Mouse (Mus musculus): ENCODE results near the gene Polr2e. TPM values are rescaled to one million over a fixed set of nuclear protein-coding genes. Genes with fewer than 3 reads are reported as not detected.
A peak's percentile ranks its signal among the peaks of the same experiment; 100 is the strongest.

Polr2e gene
- polyA plus RNA-seq, 1 experiment from 2014 or later: 219 TPM

GRCm38 (mm10) chr10:80053831-80054815 lies 14.5 kb upstream of the Polr2e start:
- peaks cover 29% of the 10 kb centered on the region for H3K36me3 ChIP-seq (ENCODE audit: control insufficient read depth, insufficient read depth, low read length)
- H3K4me3 ChIP-seq (ENCODE audit: low read depth, low read length): peak overlapping the region; percentile 72
- whole genome bisulfite sequencing: 1% methylated on average over 77 of the region's 77 CpGs
- peak overlapping the region; percentile 92 for H3K27ac ChIP-seq (ENCODE audit: low read depth, low read length)
- H3K27me3 ChIP-seq (replicated peaks; ENCODE audit: control insufficient read depth, insufficient read depth, low read length): no peaks in the 10 kb centered on the region
- peaks cover 9% of the 10 kb centered on the region for H3K4me1 ChIP-seq (ENCODE audit: control insufficient read depth, insufficient read depth, low read length)
- H3K9me3 ChIP-seq (replicated peaks; ENCODE audit: control insufficient read depth, low read length): no peaks in the 10 kb centered on the region
- H3K4me2 ChIP-seq (ENCODE audit: low read length): peak overlapping the region; percentile 72
- ATAC-seq (peak; percentile 38), DNase-seq (ENCODE audit: low spot score) (peak; percentile 66)
- H3K9ac ChIP-seq (ENCODE audit: low read length): peak overlapping the region; percentile 90

DNA sequence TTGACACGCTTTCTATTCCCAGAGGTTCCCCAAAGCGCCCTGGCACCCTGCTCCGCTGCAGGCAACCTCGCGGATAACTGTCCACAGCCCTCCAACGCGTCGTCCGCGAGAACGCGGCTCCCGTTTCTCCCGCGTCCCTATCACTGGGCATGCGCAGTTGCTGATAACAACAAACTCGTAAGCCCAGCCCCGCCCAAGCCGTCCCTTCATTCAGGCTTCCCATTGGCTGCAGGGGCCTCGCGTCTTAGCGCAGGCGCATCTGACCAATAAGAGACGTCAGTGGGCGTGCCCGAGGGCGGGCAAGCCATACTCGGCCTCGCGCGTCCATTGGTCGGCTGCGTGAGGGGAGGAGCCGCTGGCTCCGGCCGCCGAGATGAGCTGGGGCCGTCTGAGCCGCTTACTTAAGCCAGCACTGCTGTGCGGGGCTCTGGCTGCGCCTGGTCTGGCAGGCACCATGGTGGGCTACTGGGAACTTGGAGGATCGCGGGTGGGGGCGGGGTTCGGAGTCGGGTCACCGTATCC lies 13.7 kb upstream of the Polr2e start:
- H3K9me3 ChIP-seq (replicated peaks; ENCODE audit: control insufficient read depth, low read length): no peaks in the 10 kb centered on the region
- H3K36me3 ChIP-seq (ENCODE audit: control insufficient read depth, insufficient read depth, low read length): peaks cover 29% of the 10 kb centered on the region
- ATAC-seq: peak; percentile 98
- peak overlapping the region; percentile 92 for H3K27ac ChIP-seq (ENCODE audit: low read depth, low read length)
- peak overlapping the region; percentile 72 for H3K4me3 ChIP-seq (ENCODE audit: low read depth, low read length)
- peaks cover 14% of the 10 kb centered on the region for H3K4me1 ChIP-seq (ENCODE audit: control insufficient read depth, insufficient read depth, low read length)
- DNase-seq (ENCODE audit: low spot score): peak; percentile 100
- peak overlapping the region; percentile 72 for H3K4me2 ChIP-seq (ENCODE audit: low read length)
- WGBS: under 1% methylated on average over 47 of the region's 47 CpGs
- H3K27me3 ChIP-seq (replicated peaks; ENCODE audit: control insufficient read depth, insufficient read depth, low read length): no peaks in the 10 kb centered on the region
- peak overlapping the region; percentile 90 for H3K9ac ChIP-seq (ENCODE audit: low read length)

GRCm38 (mm10) chr10:80052374-80052764 lies 12.8 kb upstream of the Polr2e start:
- H3K27ac ChIP-seq (ENCODE audit: low read depth, low read length): no peak overlapping the region
- DNase-seq (ENCODE audit: low spot score) (no peak), ATAC-seq (no peak)
- peaks cover 18% of the 10 kb centered on the region for H3K4me1 ChIP-seq (ENCODE audit: control insufficient read depth, insufficient read depth, low read length)
- H3K9me3 ChIP-seq (replicated peaks; ENCODE audit: control insufficient read depth, low read length): no peaks in the 10 kb centered on the region
- no peak overlapping the region for H3K9ac ChIP-seq (ENCODE audit: low read length)
- no peaks in the 10 kb centered on the region for H3K27me3 ChIP-seq (replicated peaks; ENCODE audit: control insufficient read depth, insufficient read depth, low read length)
- H3K4me2 ChIP-seq (ENCODE audit: low read length): no peak overlapping the region
- H3K36me3 ChIP-seq (ENCODE audit: control insufficient read depth, insufficient read depth, low read length): peaks cover 19% of the 10 kb centered on the region
- H3K4me3 ChIP-seq (ENCODE audit: low read depth, low read length): no peak overlapping the region
- WGBS: 86% methylated on average over 5 of the region's 5 CpGs

GRCm38 (mm10) chr10:80051618-80052373 lies 12.2 kb upstream of the Polr2e start:
- WGBS: 28% methylated on average over 14 of the region's 14 CpGs
- Histone ChIP-seq H3K4me2 (ENCODE audit: low read length) (no peak overlapping the region), H3K4me1 (ENCODE audit: control insufficient read depth, insufficient read depth, low read length) (peaks cover 18% of the 10 kb centered on the region)

DNA sequence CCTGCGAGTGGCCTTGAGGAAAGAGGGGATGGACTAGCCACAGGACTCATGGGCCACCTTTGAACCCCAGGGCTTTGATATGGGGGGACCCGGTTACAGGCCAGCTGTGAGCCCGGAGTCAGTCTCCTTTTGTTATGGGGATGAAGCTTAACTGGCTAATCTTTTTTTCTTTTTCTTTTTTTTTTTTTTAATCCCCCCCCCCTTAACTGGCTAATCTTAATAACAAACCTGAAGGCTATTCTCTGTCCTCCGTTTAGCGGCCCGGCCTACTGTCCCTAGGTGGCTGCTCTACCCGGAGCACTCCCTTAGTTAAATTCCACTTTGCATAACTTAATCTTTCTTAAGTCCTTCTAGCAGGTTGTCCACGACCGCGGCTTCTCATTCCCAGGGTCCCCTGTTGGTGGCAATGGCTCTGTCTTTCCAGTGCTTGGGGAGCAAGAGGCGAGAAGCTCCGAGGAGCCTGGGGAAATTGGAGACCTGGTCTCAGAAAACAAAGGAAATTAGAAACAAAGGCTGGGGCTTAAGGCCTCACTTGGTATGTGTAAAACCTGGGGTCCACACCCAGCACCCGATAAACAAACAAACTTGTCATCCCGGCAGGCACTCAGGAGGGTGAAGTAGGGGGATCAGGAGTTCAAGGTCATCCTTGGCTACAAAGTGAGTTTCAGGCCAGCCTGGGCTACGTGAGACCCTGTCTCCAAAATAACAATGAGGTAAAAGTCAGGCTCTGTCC lies 11.5 kb upstream of the Polr2e start:
- H3K4me1 ChIP-seq (ENCODE audit: control insufficient read depth, insufficient read depth, low read length): peaks cover 18% of the 10 kb centered on the region
- H3K4me2 ChIP-seq (ENCODE audit: low read length): no peak overlapping the region
- 16% methylated on average over 15 of the region's 15 CpGs for WGBS
- no peaks in the 10 kb centered on the region for H3K27me3 ChIP-seq (replicated peaks; ENCODE audit: control insufficient read depth, insufficient read depth, low read length)
- H3K4me3 ChIP-seq (ENCODE audit: low read depth, low read length): no peak overlapping the region
- H3K9ac ChIP-seq (ENCODE audit: low read length): no peak overlapping the region
- no peak for DNase-seq (ENCODE audit: low spot score)
- no peak for ATAC-seq
- no peaks in the 10 kb centered on the region for H3K9me3 ChIP-seq (replicated peaks; ENCODE audit: control insufficient read depth, low read length)
- 0 out of 2 replicates have a peak overlapping the region, but pooled peaks have one; percentile 27 for H3K27ac ChIP-seq (ENCODE audit: low read depth, low read length)
- H3K36me3 ChIP-seq (ENCODE audit: control insufficient read depth, insufficient read depth, low read length): peaks cover 6% of the 10 kb centered on the region; the same call in 1 of the 2 replicates

More at GRCm38 (mm10) chr10:80051618-80052373, 12.2 kb upstream of the Polr2e start:
- Histone ChIP-seq H3K4me3 (ENCODE audit: low read depth, low read length) (no peak overlapping the region), H3K9me3 (replicated peaks; ENCODE audit: control insufficient read depth, low read length) (no peaks in the 10 kb centered on the region), H3K27me3 (replicated peaks; ENCODE audit: control insufficient read depth, insufficient read depth, low read length) (no peaks in the 10 kb centered on the region), H3K27ac (ENCODE audit: low read depth, low read length) (0 out of 2 replicates have a peak overlapping the region, but pooled peaks have one; percentile 27), H3K36me3 (ENCODE audit: control insufficient read depth, insufficient read depth, low read length) (peaks cover 13% of the 10 kb centered on the region), H3K9ac (ENCODE audit: low read length) (no peak overlapping the region)
- ATAC-seq (no peak), DNase-seq (ENCODE audit: low spot score) (no peak)

GRCm38 (mm10) chr10:80050244-80050643 lies 10.6 kb upstream of the Polr2e start:
- H3K27ac ChIP-seq (ENCODE audit: low read depth, low read length): no peak overlapping the region
- DNase-seq (ENCODE audit: low spot score) (no peak), ATAC-seq (no peak)
- no peaks in the 10 kb centered on the region for H3K27me3 ChIP-seq (replicated peaks; ENCODE audit: control insufficient read depth, insufficient read depth, low read length)
- WGBS: 18% methylated on average over 6 of the region's 6 CpGs
- peaks cover 16% of the 10 kb centered on the region for H3K4me1 ChIP-seq (ENCODE audit: control insufficient read depth, insufficient read depth, low read length)
- H3K9me3 ChIP-seq (replicated peaks; ENCODE audit: control insufficient read depth, low read length): no peaks in the 10 kb centered on the region
- no peak overlapping the region for H3K4me3 ChIP-seq (ENCODE audit: low read depth, low read length)
- H3K4me2 ChIP-seq (ENCODE audit: low read length): no peak overlapping the region
- no peak overlapping the region for H3K9ac ChIP-seq (ENCODE audit: low read length)
- no peaks in the 10 kb centered on the region for H3K36me3 ChIP-seq (ENCODE audit: control insufficient read depth, insufficient read depth, low read length)

GRCm38 (mm10) chr10:80048834-80049233 lies 9.2 kb upstream of the Polr2e start:
- H3K4me3 ChIP-seq (ENCODE audit: low read depth, low read length): no peak overlapping the region
- WGBS: 50% methylated on average over 3 of the region's 3 CpGs
- H3K9me3 ChIP-seq (replicated peaks; ENCODE audit: control insufficient read depth, low read length): no peaks in the 10 kb centered on the region
- peaks cover 9% of the 10 kb centered on the region; the same call in 1 of the 2 replicates for H3K4me1 ChIP-seq (ENCODE audit: control insufficient read depth, insufficient read depth, low read length)
- H3K27me3 ChIP-seq (replicated peaks; ENCODE audit: control insufficient read depth, insufficient read depth, low read length): no peaks in the 10 kb centered on the region
- H3K27ac ChIP-seq (ENCODE audit: low read depth, low read length): peak overlapping the region; percentile 33; the same call in 1 of the 2 replicates
- H3K4me2 ChIP-seq (ENCODE audit: low read length): no peak overlapping the region
- no peaks in the 10 kb centered on the region for H3K36me3 ChIP-seq (ENCODE audit: control insufficient read depth, insufficient read depth, low read length)
- H3K9ac ChIP-seq (ENCODE audit: low read length): no peak overlapping the region
- no peak for ATAC-seq
- no peak for DNase-seq (ENCODE audit: low spot score)

- peak overlapping the region; percentile 33; the same call in 1 of the 2 replicates for H3K27ac ChIP-seq (ENCODE audit: low read depth, low read length)
- no peaks in the 10 kb centered on the region for H3K9me3 ChIP-seq (replicated peaks; ENCODE audit: control insufficient read depth, low read length)
- WGBS: 3% methylated on average over 5 of the region's 5 CpGs
- peak overlapping the region; percentile 3; the same call in 1 of the 2 replicates for H3K9ac ChIP-seq (ENCODE audit: low read length)
- H3K4me3 ChIP-seq (ENCODE audit: low read depth, low read length): no peak overlapping the region
- H3K27me3 ChIP-seq (replicated peaks; ENCODE audit: control insufficient read depth, insufficient read depth, low read length): no peaks in the 10 kb centered on the region
- H3K36me3 ChIP-seq (ENCODE audit: control insufficient read depth, insufficient read depth, low read length): no peaks in the 10 kb centered on the region
- peaks cover 9% of the 10 kb centered on the region; the same call in 1 of the 2 replicates for H3K4me1 ChIP-seq (ENCODE audit: control insufficient read depth, insufficient read depth, low read length)
- H3K4me2 ChIP-seq (ENCODE audit: low read length): no peak overlapping the region
- DNase-seq (ENCODE audit: low spot score): peak; percentile 57
- ATAC-seq: peak; percentile 3; the same call in 1 of the 2 replicates
Observed at GRCm38 (mm10) chr10:80048396-80048795, 8.8 kb upstream of the Polr2e start.
